Mouse (Mus musculus) layer of hippocampus, adult 2 months (tissue): ENCODE results near the gene Pik3r2. TPM values are rescaled to one million over a fixed set of nuclear protein-coding genes. Genes with fewer than 3 reads are reported as not detected.

Source experiments
- DNase-seq, 2 experiments: peaks; one replicate each; pipeline ENCODE4 v3.0.0; 2022; ENCODE audit warnings: low spot score in 2 of 2
- H3K27ac ChIP-seq: fragments of 200-600 bp; 2 replicates; pipeline ENCODE4 v1.8.1; 2022
- H3K4me3 ChIP-seq: fragments of 200-600 bp; 2 replicates; pipeline ENCODE4 v1.8.1; 2022; ENCODE audit warnings: mild to moderate bottlenecking
- CTCF ChIP-seq: fragments of 200-600 bp; conservative IDR thresholded peaks from 2 replicates; pipeline ENCODE4 v1.8.1; 2022; ENCODE audit warnings: antibody characterized with exemption, mild to moderate bottlenecking, moderate library complexity
- microRNA-seq, 2 experiments: library from miRNA; unstranded; fragments of <30 nt; microRNA quantifications; one replicate each; pipeline ENCODE4 v1.2.0; 2021
- total RNA-seq, 2 experiments: library from RNA; stranded (reverse); gene quantifications; 2 replicates each; pipeline ENCODE4 v1.2.3; 2021

Gene Pik3r2
- total RNA-seq, 2 experiments from 2014 or later = 160 to 169 TPM

- TF ChIP-seq CTCF = no peak
- no peak overlapping the region for H3K4me3 ChIP-seq
- DNase-seq = no peak
- H3K27ac ChIP-seq = no peak overlapping the region
Measured at GRCm38 (mm10) chr8:70737705-70738104, 38.8 kb downstream of the Pik3r2 start.

GRCm38 (mm10) chr8:70730956-70731355 is 45.6 kb downstream of the Pik3r2 start:
- no peak for TF ChIP-seq CTCF
- no peak overlapping the region for H3K4me3 ChIP-seq
- no peak for DNase-seq
- H3K27ac ChIP-seq = no peak overlapping the region

GRCm38 (mm10) chr8:70729808-70730475 is 46.6 kb downstream of the Pik3r2 start:
- Histone ChIP-seq H3K4me3 (peak overlapping the region; percentile 27; the same call in 1 of the 2 replicates), H3K27ac (no peak overlapping the region)
- no peak for DNase-seq
- peak; percentile 63 for TF ChIP-seq CTCF

GRCm38 (mm10) chr8:70726721-70727120 is 49.8 kb downstream of the Pik3r2 start:
- no peak for DNase-seq
- TF ChIP-seq CTCF = no peak
- Histone ChIP-seq H3K4me3 (no peak overlapping the region), H3K27ac (no peak overlapping the region)

- no peak for DNase-seq
- H3K27ac ChIP-seq = no peak overlapping the region
- TF ChIP-seq CTCF = no peak
- no peak overlapping the region for H3K4me3 ChIP-seq
Measured at GRCm38 (mm10) chr8:70725792-70726447, 50.6 kb downstream of the Pik3r2 start.

GRCm38 (mm10) chr8:70724216-70724615 is 52.3 kb downstream of the Pik3r2 start:
- no peak overlapping the region for H3K4me3 ChIP-seq
- H3K27ac ChIP-seq = no peak overlapping the region
- DNase-seq = no peak
- no peak for TF ChIP-seq CTCF

GRCm38 (mm10) chr8:70723486-70724210 is 52.9 kb downstream of the Pik3r2 start, which contains the start of gene Pde4c:
Gene Pde4c (plus strand): TSS chr8:70723720.
- Histone ChIP-seq H3K27ac (no peak within 1 kb of the TSS), H3K4me3 (no peak within 1 kb of the TSS)
- no peak for DNase-seq
- no peak for TF ChIP-seq CTCF

- Histone ChIP-seq H3K4me3 (no peak overlapping the region), H3K27ac (no peak overlapping the region)
- DNase-seq = no peak
- no peak for TF ChIP-seq CTCF
Measured at GRCm38 (mm10) chr8:70721601-70722000, 54.9 kb downstream of the Pik3r2 start.

- Histone ChIP-seq H3K4me3 (no peak overlapping the region), H3K27ac (no peak overlapping the region)
- peak; percentile 72 to 81 for DNase-seq
- TF ChIP-seq CTCF = peak; percentile 98
Measured at GRCm38 (mm10) chr8:70720739-70721138, 55.8 kb downstream of the Pik3r2 start.

GRCm38 (mm10) chr8:70719796-70720270 is 56.7 kb downstream of the Pik3r2 start:
- Histone ChIP-seq H3K27ac (no peak overlapping the region), H3K4me3 (no peak overlapping the region)
- DNase-seq = no peak
- no peak for TF ChIP-seq CTCF

- DNase-seq = peak in 1 of 2 experiments; percentile 42
- no peak within 1 kb of the TSS for H3K27ac ChIP-seq
- H3K4me3 ChIP-seq = no peak within 1 kb of the TSS
- TF ChIP-seq CTCF = peak; percentile 97
Measured at GRCm38 (mm10) chr8:70718297-70718696, 58.2 kb downstream of the Pik3r2 start, which contains the start of gene Gm3336. Gene Gm3336 (plus strand): TSS chr8:70718543.

Small RNA genes within 50 kb of the gene (microRNA-seq; reads per million reads assigned to microRNA genes)
- gene Mir7240 = 62.6 to 63.3 reads per million in 2 experiments

Other genes with a start within 250 kb of the Pik3r2 start
- gene Fkbp8, start 249.0 kb downstream of the Pik3r2 start, total RNA-seq = 100 to 1,000 TPM; 447 to 453 TPM
- gene Kxd1, start 248.8 kb downstream of the Pik3r2 start, total RNA-seq = 10 to 100 TPM; 37.2 to 40.7 TPM
- 10 to 100 TPM; 20.5 to 24.4 TPM for gene Ell, start 237.3 kb downstream of the Pik3r2 start, total RNA-seq
- gene Isyna1, start 182.3 kb downstream of the Pik3r2 start, total RNA-seq = 10 to 100 TPM; 41.4 to 46.4 TPM
- gene Ssbp4, start 167.8 kb downstream of the Pik3r2 start, total RNA-seq = 100 to 1,000 TPM; 274 to 297 TPM
- gene Lrrc25, start 160.6 kb downstream of the Pik3r2 start, total RNA-seq = under 1 TPM; 0.54 to 0.97 TPM
- under 1 TPM in 1 of 2 experiments, not detected in 1; 0.25 TPM for gene Gdf15, start 144.3 kb downstream of the Pik3r2 start, total RNA-seq
- 10 to 100 TPM; 25.4 to 29.1 TPM for gene Pgpep1, start 116.3 kb downstream of the Pik3r2 start, total RNA-seq
- gene Lsm4, start 103.5 kb downstream of the Pik3r2 start, total RNA-seq = 10 to 100 TPM; 58.2 to 61.8 TPM
- 100 to 1,000 TPM; 165 to 181 TPM for gene Jund, start 77.8 kb downstream of the Pik3r2 start, total RNA-seq
- under 1 TPM; 0.07 to 0.08 TPM for gene Iqcn, start 73.3 kb downstream of the Pik3r2 start, total RNA-seq
- gene Gm3336, start 58.2 kb downstream of the Pik3r2 start, total RNA-seq = not detected
- 1 to 10 TPM; 1.4 to 1.5 TPM for gene Pde4c, start 53.0 kb downstream of the Pik3r2 start, total RNA-seq
- 100 to 1,000 TPM; 775 to 798 TPM for gene Rab3a, start 22.0 kb downstream of the Pik3r2 start, total RNA-seq
- 10 to 100 TPM; 36.5 to 42.7 TPM for gene Mpv17l2, start 15.8 kb downstream of the Pik3r2 start, total RNA-seq
- gene Mast3, start 28.3 kb upstream of the Pik3r2 start, total RNA-seq = 100 to 1,000 TPM; 468 to 473 TPM
- gene Il12rb1, start 31.7 kb upstream of the Pik3r2 start, total RNA-seq = 1 to 10 TPM in 1 of 2 experiments, under 1 TPM in 1; 0.61 to 1.1 TPM
- gene Arrdc2, start 63.0 kb upstream of the Pik3r2 start, total RNA-seq = 10 to 100 TPM; 13.8 to 20.9 TPM
- gene Kcnn1, start 86.5 kb upstream of the Pik3r2 start, total RNA-seq = 10 to 100 TPM; 17.4 to 18.3 TPM
- gene Ccdc124, start 97.2 kb upstream of the Pik3r2 start, total RNA-seq = 10 to 100 TPM; 82.2 to 88.9 TPM
- 1 to 10 TPM; 5.9 to 8.0 TPM for gene Slc5a5, start 116.0 kb upstream of the Pik3r2 start, total RNA-seq
- 100 to 1,000 TPM; 698 to 704 TPM for gene Rpl18a, start 120.7 kb upstream of the Pik3r2 start, total RNA-seq
- 10 to 100 TPM; 97.0 to 98.1 TPM for gene Map1s, start 129.2 kb upstream of the Pik3r2 start, total RNA-seq